Mouse (Mus musculus): ENCODE results near the gene Fahd1.

Gene Fahd1

DNA sequence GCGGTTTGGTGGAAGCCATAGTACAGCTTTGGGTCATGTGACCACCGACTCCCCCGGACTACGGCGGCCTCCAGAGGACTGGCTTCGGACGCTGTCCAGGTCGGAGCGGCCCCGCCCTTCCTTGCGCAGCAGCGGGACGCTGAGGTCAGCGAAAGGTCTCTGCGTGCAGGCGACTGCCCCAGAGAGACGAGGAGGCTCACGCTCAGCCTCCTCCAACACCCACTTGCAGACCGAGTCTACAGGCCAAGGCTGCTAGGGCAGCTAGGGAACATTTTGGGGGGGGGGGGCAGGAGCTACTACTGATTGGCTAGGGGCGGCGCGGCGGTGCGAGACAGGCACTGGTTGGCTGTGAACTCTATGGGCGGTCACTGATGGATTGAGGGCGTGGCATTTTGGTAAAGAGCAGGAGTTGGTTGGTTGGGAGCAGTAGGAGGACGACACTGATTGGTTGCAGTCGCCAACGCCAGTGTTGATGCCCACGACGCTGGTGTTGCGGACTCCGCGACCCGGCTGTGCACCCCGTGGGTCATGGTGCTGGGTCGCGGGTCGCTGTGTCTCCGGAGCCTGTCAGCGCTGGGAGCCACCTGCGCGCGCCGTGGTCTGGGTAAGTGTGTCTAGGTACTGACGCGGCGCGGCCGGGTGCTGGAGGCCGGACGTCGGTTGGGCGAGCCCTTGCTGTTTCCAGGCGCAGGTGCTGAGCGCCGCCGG is at the start of gene Fahd1:
Fahd1 (minus strand) TSS at position 300 of the 708 bp plus-strand sequence.
- ATAC-seq (ENCODE audit: low TSS enrichment), result peak; percentile 96

DNA sequence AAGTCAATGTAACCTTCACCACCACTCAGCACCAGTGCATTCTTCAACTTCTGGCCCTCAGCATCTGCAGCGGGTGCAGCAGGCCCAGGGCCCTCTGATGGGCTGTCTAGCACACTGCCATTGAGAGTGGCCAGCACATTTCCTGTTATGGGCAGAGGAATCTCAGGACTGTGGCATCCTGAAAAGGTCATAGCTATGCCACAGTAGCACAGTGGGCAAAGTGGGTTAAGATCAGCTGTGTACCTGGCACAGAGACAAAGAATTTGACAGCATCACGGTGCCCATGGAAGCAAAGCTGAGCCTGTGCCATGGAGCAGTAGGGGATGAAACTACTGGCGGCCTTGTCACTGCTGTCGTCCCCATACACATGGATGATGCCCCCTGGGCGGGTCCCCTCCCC is 49.0 kb upstream of the Fahd1 start:
- ATAC-seq (ENCODE audit: low TSS enrichment), result no peak

DNA sequence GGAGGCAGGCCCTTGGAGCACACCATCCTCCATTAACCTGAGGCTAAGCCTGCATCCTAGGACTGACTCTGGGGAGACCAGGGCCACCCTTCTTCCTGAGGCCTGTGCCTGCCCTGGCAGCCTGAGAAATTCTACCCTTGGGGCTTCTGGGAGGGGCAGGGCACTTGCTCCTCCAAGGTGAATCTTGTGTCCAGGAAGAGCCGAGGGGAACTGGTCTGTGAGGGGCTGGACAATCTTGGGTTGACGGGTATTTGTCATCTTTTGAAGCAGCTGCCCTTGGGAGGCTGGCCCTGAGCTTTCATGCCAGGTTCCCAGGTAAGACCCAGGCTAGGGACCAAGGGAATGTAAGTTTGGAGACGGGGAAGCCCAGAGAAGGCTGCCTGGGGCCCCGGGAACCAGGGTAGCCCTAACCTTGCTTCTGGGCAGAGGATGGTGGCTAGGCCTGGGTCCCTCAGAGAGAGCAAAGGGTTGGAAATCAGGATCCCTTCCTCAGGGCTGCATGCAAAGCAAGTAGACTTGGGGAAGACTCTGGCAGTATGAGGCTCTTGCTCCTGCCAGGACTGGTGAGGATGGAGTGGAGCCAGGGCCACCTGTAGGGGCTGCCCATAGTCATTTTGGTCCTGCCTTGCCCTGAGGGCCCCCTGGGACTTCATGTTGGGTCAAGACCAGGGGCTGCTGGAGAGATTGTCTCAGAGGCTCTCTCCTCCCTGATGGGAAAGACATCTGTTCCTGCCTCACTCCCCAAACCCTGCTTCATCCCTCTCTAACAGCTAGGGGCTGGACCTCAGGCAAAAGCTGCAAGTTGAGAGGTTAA is 48.1 kb upstream of the Fahd1 start:
- no peak for ATAC-seq (ENCODE audit: low TSS enrichment)

DNA sequence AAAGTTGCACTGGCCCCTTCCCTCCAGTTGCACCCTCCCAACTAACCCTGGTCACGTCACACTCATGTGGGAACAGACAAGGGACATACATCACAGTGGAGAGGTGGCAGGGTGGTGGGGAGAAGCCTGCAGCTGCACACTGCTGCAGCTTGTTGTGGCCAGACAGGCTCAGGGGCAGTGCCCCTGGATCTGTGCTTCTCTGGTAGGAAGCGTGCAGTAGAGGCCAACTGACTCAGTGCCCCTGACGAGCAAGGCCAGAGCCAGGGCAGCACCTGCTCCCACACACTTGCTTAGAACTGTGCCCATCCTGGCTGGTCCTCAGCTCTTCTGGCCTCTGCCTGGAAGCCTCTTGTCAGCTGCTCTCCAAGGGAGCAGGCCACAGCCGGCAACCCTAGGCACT is 47.4 kb upstream of the Fahd1 start:
- ATAC-seq (ENCODE audit: low TSS enrichment), result no peak

DNA sequence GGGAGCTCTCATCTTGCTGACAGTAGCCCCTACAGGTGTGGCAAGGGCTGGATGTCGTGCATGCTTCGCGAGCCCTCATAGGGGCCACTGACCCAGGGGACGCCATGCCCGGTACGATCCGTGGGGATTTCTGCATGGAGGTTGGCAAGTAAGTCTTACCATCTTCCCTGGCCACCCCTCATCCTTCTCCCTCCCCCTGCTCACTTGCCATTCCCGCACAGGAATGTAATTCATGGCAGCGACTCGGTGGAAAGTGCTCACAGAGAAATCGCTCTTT is 46.8 kb upstream of the Fahd1 start:
- no peak for ATAC-seq (ENCODE audit: low TSS enrichment)

DNA sequence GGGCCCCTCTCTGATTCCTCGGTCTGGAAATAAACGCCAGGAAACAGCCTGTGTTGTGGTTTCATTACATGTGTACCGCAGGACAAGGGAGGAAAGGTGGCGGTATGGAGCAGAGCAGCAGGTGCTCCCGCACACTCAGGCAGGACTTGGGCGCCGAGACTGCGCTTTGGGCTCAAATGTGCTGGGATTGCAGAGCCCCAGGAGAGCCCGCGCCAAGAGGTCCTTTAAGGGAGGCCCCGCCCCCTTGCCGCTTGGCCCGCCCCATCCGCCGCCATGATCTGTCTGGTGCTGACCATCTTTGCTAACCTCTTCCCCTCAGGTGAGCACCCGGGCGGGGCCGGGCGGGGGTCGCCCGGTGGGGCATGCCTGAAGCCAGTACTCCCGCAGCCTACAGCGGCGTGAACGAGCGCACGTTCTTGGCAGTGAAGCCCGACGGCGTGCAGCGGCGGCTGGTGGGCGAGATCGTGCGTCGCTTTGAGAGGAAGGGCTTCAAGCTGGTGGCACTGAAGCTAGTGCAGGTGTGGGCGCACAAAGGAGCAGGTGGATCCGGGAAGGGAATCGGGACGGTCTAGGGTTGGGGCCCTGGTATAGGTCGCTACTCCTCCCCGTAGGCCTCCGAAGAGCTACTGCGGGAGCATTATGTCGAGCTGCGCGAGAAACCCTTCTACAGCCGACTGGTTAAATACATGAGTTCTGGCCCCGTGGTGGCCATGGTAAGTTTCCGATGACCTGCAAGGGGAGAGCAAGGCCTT is 46.3 kb upstream of the Fahd1 start, which contains the start of gene Nme3:
Nme3 (plus strand) TSS at position 260 of the 752 bp plus-strand sequence.
- peak; percentile 22 for ATAC-seq (ENCODE audit: low TSS enrichment)

DNA sequence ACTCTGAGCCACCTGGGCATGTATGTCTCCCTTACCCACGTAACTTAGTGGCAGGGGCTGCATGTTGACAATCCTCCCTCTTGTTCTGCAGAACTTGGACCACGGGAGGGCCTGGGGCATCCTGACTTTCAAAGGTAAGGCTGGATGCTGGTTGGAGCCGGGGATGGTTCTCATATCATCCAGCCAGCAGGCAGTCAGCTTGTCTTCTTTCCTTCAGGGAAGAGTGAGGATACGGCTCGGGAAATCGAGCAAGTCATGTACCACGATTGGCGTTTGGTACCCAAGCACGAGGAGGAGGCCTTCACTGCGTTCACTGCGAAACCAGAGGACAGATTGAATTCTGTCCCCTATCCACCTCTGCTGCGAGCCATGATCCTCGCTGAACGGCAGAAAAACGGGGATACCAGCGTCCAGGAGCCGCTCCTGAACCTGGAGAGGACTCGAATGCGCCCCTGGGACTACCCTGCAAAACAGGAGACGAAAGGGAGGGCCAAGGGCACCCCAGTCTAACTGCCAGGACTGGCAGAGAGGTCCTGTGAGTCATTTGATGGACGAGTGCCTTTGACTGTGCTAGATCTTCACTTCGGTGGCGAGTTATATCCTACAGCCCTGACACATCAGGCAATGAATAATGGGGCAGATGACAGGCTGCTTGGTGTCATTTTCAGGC is 45.5 kb upstream of the Fahd1 start:
- no peak for ATAC-seq (ENCODE audit: low TSS enrichment)

DNA sequence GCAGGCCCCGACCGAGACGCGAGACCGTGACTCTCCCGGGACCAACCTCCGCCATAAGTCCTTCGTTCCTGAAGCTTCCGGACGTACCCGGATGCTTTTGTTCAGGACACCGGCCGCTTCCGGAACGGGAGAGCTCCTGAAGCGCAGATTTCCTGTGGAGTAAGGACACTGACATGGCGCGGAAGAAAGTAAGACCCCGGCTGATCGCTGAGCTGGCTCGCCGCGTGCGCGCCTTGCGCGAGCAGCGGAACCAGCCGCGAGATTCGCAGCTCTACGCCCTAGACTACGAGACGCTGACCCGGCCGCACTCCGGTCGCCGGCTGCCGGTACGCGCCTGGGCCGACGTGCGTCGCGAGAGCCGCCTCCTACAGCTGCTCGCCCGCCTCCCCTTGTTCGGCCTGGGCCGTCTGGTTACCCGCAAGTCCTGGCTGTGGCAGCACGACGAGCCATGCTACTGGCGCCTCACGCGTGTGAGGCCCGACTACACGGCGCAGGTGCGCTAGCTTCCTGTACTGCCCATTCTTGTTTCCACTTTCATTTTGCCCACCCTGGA is 44.9 kb upstream of the Fahd1 start, which contains the start of the genes Eme2 and Mrps34:
Eme2 (minus strand) TSS at position 93 of the 553 bp plus-strand sequence.
Mrps34 (plus strand) TSS at position 122 of the 553 bp plus-strand sequence.
- peak; percentile 44 for ATAC-seq (ENCODE audit: low TSS enrichment)

DNA sequence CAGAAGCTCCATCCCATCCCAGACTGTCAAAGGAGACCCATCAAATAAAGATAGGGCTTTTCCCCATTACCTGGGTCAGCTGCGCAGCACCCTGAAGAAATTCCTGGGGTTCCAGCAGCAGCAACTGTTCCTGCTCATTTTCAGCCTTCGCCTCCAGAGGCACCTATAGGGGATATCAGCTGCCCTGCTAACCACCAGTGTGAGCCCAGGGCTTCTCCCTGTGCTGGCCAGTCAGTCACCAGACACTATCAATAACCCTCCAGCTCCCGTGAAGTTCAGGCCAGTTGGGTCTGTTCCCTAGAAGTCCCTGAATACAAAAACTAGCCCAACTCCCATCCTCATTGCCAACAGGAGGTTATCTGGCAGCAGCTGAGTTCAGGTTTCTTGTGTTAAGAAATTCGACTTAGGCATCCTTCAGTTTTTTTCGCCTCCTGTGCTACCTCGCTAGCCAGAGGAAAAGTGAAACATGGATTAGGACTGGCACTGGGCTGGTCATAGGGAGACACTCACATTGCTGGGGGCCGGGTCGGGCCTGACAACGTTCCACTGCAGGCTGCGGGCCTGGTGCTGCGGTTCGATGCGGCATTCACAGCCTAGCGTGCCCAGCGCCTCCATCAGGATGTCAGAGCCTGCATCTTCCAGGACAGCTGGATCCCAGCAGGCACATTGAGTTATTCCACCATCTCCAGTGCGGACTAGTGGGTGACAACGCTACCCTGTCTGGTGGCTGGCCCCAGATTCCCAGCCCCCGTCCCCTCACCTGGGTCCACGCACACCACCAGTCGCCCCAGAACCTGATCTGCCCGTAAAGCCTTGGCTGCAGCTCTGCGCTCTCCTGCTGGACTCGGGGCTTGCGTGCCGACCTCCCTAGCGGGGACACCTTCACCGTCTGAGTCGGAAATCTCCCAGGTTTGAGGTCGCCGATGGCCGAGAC is 44.2 kb upstream of the Fahd1 start:
- no peak for ATAC-seq (ENCODE audit: low TSS enrichment)

DNA sequence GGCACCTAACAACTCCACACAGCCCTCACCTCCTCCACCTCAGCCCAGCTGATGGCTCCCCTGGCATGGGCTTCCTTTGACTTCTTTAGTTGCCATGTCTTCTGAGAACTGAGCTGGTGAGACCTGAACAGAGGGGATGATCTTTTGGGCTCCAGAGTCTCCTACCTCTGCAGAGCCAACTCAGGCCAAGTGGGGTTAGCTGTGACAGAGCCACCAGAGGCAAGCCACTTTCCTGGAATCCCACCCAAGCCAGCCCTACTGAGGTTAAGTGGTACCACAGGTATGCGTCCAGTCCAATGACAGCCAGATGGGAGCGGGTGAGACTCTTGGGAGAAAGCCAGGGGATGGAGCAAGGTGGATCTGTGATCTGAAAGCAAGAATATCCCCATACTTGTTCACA is 43.1 kb upstream of the Fahd1 start:
- no peak for ATAC-seq (ENCODE audit: low TSS enrichment)

DNA sequence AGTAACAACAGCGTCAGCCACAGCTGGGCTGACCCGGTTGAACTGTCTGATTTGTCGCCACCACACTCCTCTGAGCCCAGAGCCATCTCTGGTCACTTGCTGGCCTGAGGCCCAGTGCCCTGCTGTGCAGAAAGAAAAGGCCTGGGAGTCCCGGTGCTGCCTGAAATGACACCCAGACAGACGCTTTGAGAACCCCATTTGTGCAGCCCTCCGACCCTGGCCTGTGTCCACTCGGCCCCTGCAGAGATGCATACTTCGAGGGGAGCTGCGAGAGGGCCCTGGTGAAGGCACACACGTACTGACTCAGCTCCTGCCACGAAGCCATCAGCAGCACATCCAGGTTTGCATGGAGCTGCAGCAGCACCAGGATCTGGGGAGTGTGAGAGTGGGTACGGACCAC is 42.6 kb upstream of the Fahd1 start:
- ATAC-seq (ENCODE audit: low TSS enrichment), result no peak

DNA sequence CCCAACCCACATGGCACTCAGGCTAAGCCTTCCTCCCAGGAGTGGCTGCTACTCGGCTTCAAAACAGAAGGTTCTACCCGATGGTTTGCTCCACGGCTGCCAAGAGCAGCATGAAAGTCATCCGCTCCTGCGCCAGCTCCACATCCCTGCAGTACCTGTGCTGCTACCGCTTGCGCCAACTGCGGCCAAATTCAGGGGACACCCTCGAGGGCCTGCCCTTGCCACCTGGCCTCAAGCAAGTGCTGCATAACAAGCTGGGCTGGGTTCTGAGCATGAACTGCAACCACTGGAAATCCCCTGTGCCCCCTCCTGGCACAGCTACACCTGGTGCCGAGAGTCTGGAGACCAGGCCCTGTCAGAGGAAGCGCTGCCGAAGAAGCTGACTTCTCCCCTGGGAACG is 41.2 kb upstream of the Fahd1 start:
- no peak for ATAC-seq (ENCODE audit: low TSS enrichment)

DNA sequence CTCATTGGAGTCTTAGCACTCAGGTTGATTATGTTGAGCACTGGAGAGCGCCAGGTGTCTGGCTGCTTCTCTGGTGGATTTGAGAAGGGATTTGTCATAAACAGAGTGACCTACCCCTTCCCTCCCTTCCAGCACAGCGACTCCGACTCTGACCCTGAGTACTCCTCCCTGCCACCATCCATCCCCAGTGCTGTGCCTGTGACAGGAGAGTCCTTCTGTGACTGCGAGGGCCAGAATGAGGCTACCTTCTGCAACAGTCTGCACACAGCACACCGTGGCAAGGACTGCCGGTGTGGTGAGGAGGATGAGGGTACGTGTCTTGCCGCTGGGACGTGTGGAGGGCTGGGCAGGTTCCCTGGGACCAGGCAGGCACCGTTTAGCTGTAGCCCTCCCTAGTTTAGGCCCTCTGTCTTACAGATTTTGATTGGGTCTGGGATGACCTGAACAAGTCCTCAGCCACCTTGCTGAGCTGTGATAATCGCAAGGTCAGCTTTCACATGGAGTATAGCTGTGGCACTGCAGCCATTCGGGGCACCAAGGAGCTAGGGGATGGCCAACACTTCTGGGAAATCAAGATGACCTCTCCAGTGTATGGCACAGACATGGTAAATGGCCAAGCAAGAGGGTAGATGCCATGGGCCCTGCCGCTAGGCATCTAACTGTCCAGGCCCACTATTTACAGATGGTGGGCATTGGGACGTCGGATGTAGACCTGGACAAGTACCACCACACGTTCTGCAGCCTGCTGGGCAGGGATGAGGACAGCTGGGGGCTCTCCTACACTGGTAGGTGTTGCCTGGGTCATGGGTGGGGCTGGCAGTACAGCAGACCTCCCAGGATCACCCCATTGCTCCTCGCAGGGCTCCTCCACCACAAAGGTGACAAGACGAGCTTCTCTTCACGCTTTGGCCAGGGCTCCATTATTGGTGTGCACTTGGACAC is 40.3 kb upstream of the Fahd1 start:
- ATAC-seq (ENCODE audit: low TSS enrichment), result no peak

DNA sequence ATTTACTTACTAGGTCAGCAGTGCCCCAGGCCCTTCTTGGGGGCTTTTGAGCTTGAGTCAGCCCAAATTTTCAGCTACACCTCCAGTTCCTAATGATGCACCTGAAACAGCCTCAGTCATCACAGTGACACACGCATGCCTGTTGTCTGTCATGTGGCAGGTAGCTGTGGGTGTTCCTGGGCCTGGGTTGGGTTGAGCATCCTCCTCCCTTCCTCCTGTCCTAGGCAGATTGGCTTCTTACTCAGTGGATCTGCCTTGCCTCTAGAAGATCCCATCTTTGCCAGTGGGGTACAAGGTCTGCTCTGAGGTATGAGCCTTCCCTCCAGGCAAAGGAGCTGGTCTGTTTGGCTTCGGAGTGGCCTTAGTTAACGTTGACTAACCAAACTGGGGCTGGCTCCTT is 38.7 kb upstream of the Fahd1 start:
- ATAC-seq (ENCODE audit: low TSS enrichment), result no peak

DNA sequence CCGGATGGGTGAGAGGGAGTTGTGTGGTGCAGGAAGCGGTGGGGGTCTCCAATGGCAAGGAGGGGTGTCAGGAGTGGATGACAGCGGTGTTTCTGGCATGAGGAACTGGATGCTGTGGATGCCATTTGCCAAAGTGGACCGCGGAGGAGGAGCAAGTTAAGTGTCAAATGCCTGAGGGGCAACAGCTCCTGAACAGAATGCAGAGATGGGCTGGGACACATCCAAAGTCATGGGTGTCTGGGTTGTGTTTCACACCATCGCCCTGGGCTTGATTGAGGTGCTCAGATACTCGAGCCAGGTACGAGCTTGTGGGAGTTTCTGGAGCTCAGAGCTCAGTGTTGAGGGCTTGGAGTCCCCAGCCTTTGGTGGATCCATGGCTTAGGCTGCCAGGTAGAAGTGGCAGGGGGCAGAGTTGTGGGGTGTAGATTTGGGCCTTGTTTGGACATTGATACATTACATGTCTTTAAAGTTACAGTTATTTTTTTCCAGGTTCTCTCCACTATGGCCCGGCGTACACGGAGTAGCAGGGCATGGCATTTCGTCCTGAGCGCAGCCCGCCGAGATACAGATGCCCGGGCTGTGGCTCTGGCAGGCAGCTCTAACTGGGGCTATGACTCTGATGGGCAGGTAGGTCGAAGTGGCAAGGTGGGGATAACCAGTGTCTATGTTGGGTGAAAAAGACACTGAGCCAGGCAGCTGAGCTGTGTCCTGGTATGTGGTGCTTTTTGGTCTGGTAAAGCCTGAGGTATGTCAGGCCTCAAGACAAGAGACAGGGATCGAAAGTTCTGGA is 37.3 kb upstream of the Fahd1 start:
- no peak for ATAC-seq (ENCODE audit: low TSS enrichment)

DNA sequence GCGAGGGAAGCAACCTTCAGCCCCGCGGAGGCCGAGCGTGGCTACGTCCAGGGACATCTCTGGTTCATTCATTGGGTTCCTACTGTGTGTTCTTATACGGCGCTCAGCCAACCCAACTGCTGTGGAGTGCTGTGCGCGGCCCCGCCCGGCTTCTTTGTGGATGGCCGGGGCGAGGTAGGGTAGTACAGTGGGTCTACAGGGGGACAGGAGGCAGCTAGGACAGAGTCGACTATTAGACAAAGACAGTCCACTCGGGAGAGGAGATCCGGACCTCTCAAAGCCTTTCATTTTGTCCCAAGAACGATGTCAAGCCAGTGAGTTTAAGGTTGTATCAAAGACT is 36.7 kb upstream of the Fahd1 start:
- no peak for ATAC-seq (ENCODE audit: low TSS enrichment)

DNA sequence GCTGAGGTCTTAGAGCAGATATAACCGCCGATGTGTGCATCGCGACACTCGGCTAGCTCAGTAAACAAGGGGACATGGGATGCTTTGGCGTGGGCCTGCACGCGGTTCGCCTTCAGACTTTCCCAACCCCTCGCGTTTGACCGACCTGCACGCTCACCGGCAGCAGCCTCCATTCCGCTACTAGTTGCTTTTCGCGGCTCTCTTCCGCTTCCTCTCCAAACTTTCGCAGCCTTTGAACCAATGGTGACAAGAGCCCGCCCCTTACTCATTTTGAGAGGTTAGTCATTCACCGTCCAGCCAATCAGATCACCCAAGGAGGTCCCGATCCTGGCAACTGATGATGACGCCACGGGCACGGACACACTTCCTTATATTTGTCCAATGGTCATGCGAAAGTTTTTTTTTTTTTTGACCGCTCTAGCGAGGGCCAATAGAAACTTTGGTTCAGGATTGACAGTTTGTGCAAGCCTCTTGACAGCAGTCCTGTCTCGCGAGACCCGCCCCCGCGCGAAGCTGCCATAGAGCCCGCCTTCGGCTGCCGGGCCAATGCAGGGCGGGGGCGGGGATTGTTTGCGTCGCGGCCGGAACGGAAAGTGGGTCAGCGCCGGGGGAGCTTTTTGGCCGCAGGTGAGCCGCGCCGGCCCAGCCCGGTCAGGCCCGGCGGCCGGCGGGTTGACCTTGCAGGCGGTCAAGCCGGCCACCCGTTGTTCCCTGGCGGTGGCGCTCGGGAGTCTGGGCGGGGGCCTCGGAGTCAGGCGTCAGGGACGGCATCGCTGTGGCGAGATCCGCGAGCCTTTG is 36.2 kb upstream of the Fahd1 start, which contains the start of the genes Nubp2 and Spsb3:
Nubp2 (minus strand) TSS at position 216 of the 798 bp plus-strand sequence.
Spsb3 (plus strand) TSS at position 510 of the 798 bp plus-strand sequence.
- ATAC-seq (ENCODE audit: low TSS enrichment), result peak; percentile 86
